ENCODE assay signal across 8 mouse cellular contexts in genomic region chr10:128194551-128195461, GRCm38 (mm10). TPM values are rescaled to one million over a fixed set of nuclear protein-coding genes. Genes with fewer than 3 reads are reported as not detected.
DNase-seq lines count a peak whose midpoint lies in the region; ATAC-seq lines count a peak whose summit lies in the region.

No protein-coding gene starts in this region.

- intact Hi-C loops in gastrocnemius, postnatal 36 days (cut with DNase I), result no loop called here

- peak overlapping the region; percentile 75 for H3K4me3 ChIP-seq in forebrain, embryonic 16.5 days (replicated peaks; ENCODE audit: low read length)
- peak overlapping the region; percentile 69 for H3K4me3 ChIP-seq in midbrain, embryonic 14.5 days (replicated peaks; ENCODE audit: low read depth, low read length)

- peak; percentile 90 for ATAC-seq in forebrain, embryonic 16.5 days
- peak; percentile 87 for ATAC-seq in midbrain, embryonic 14.5 days (ENCODE audit: low FRiP score, low TSS enrichment)

- H3K27ac ChIP-seq in forebrain, embryonic 16.5 days (ENCODE audit: low read length), result no peak overlapping the region
- H3K27ac ChIP-seq in midbrain, embryonic 14.5 days (replicated peaks; ENCODE audit: low read depth, low read length), result no peak overlapping the region

- DNase-seq in gastrocnemius, postnatal 4 days (ENCODE audit: low spot score in 2 of 2), result peak; percentile 47 to 64
- DNase-seq in gastrocnemius, postnatal 36 days, result no peak
- peak; percentile 60 for DNase-seq in 3134 (ENCODE audit: extremely low read depth, insufficient read length, low spot score)
- DNase-seq in c-Kit-positive CD71-positive TER-119-negative erythroid progenitor cells, embryonic 14.5 days (ENCODE audit: low read depth), result peak; percentile 44
- DNase-seq in layer of hippocampus, postnatal 10 days (ENCODE audit: low spot score in 2 of 2), result peak; percentile 51 to 66
- peak; percentile 74 for DNase-seq in midbrain, embryonic 14.5 days
- no peak for DNase-seq in c-Kit-positive CD71-positive TER-119-positive erythroid progenitor cells, embryonic 14.5 days (ENCODE audit: low spot score)

- H3K9ac ChIP-seq in forebrain, embryonic 16.5 days (replicated peaks; ENCODE audit: low read depth, low read length), result peak overlapping the region; percentile 73
- H3K9ac ChIP-seq in midbrain, embryonic 14.5 days (replicated peaks; ENCODE audit: low read length), result peak overlapping the region; percentile 74

- H3K4me1 ChIP-seq in forebrain, embryonic 16.5 days (replicated peaks; ENCODE audit: control insufficient read depth, insufficient read depth, low read length), result peaks cover 9% of the 10 kb centered on the region
- peaks cover 6% of the 10 kb centered on the region; the same call in 1 of the 2 replicates for H3K4me1 ChIP-seq in midbrain, embryonic 14.5 days (ENCODE audit: control insufficient read depth, insufficient read depth, low read length)

- no peaks in the 10 kb centered on the region for H3K36me3 ChIP-seq in forebrain, embryonic 16.5 days (ENCODE audit: control insufficient read depth, insufficient read depth)
- no peaks in the 10 kb centered on the region for H3K36me3 ChIP-seq in midbrain, embryonic 14.5 days (ENCODE audit: control insufficient read depth, insufficient read depth, low read length)

- under 1% methylated on average over 61 of the region's 79 CpGs for WGBS in forebrain, embryonic 16.5 days
- under 1% methylated on average over 79 of the region's 79 CpGs for WGBS in midbrain, embryonic 14.5 days

- H3K9me3 ChIP-seq in forebrain, embryonic 16.5 days (ENCODE audit: control insufficient read depth, low read length), result no peaks in the 10 kb centered on the region
- no peaks in the 10 kb centered on the region for H3K9me3 ChIP-seq in midbrain, embryonic 14.5 days (ENCODE audit: control insufficient read depth, low read length)

- peak overlapping the region; percentile 99 for H3K4me2 ChIP-seq in forebrain, embryonic 16.5 days (ENCODE audit: low read length)
- peak overlapping the region; percentile 98 for H3K4me2 ChIP-seq in midbrain, embryonic 14.5 days (ENCODE audit: low read length)

- peaks cover 19% of the 10 kb centered on the region for H3K27me3 ChIP-seq in forebrain, embryonic 16.5 days (replicated peaks; ENCODE audit: control insufficient read depth, insufficient read depth, low read length)
- peaks cover 22% of the 10 kb centered on the region for H3K27me3 ChIP-seq in midbrain, embryonic 14.5 days (ENCODE audit: control insufficient read depth, insufficient read depth, low read length)

RNA-seq across cellular contexts. Expression of gene Gls2, which starts 0.5 kb away (rescaled TPM):
- 1 to 10 TPM; 1.5 to 2.1 TPM for total RNA-seq in gastrocnemius, postnatal 4 days (2021)
- under 1 TPM; 0.35 to 0.59 TPM for total RNA-seq in gastrocnemius, postnatal 36 days (2021)
- polyA plus RNA-seq in forebrain, embryonic 16.5 days (2015; fragmentation: Nextera tagmentation; extraction: Ambion mirVana), result 0.68 and 1.1 TPM in 2 replicates
- total RNA-seq in layer of hippocampus, postnatal 10 days (2021), result 10 to 100 TPM; 12.2 to 17.1 TPM
- polyA plus RNA-seq in midbrain, embryonic 14.5 days (2014; fragmentation: Nextera tagmentation; extraction: Ambion mirVana), result 0.70 and 1.3 TPM in 2 replicates

RNA-seq across cellular contexts. Expression of gene Rbms2, which starts 14.7 kb away (rescaled TPM):
- total RNA-seq in gastrocnemius, postnatal 4 days (2021), result 10 to 100 TPM; 83.8 to 85.3 TPM
- 10 to 100 TPM; 53.4 to 58.1 TPM for total RNA-seq in gastrocnemius, postnatal 36 days (2021)
- polyA plus RNA-seq in forebrain, embryonic 16.5 days (2015; fragmentation: Nextera tagmentation; extraction: Ambion mirVana), result 8.5 and 9.5 TPM in 2 replicates
- total RNA-seq in layer of hippocampus, postnatal 10 days (2021), result 10 to 100 TPM; 11.3 to 16.1 TPM
- polyA plus RNA-seq in midbrain, embryonic 14.5 days (2014; fragmentation: Nextera tagmentation; extraction: Ambion mirVana), result 5.0 and 7.1 TPM in 2 replicates

RNA-seq across cellular contexts. Expression of gene Spryd4, which starts 16.8 kb away (rescaled TPM):
- total RNA-seq in gastrocnemius, postnatal 4 days (2021), result 10 to 100 TPM; 33.2 to 34.9 TPM
- total RNA-seq in gastrocnemius, postnatal 36 days (2021), result 10 to 100 TPM; 31.8 to 32.3 TPM
- 16.6 and 18.0 TPM in 2 replicates for polyA plus RNA-seq in forebrain, embryonic 16.5 days (2015; fragmentation: Nextera tagmentation; extraction: Ambion mirVana)
- 10 to 100 TPM; 11.5 to 12.8 TPM for total RNA-seq in layer of hippocampus, postnatal 10 days (2021)
- polyA plus RNA-seq in midbrain, embryonic 14.5 days (2014; fragmentation: Nextera tagmentation; extraction: Ambion mirVana), result 15.1 and 16.8 TPM in 2 replicates

RNA-seq across cellular contexts. Expression of gene Mip, which starts 30.8 kb away (rescaled TPM):
- not detected for total RNA-seq in gastrocnemius, postnatal 4 days (2021)
- not detected for total RNA-seq in gastrocnemius, postnatal 36 days (2021)
- polyA plus RNA-seq in forebrain, embryonic 16.5 days (2015; fragmentation: Nextera tagmentation; extraction: Ambion mirVana), result not detected in 2 replicates
- total RNA-seq in layer of hippocampus, postnatal 10 days (2021), result not detected
- polyA plus RNA-seq in midbrain, embryonic 14.5 days (2014; fragmentation: Nextera tagmentation; extraction: Ambion mirVana), result 0.12 and 0.17 TPM in 2 replicates

RNA-seq across cellular contexts. Expression of gene Timeless, which starts 37.1 kb away (rescaled TPM):
- 10 to 100 TPM; 12.7 to 14.7 TPM for total RNA-seq in gastrocnemius, postnatal 4 days (2021)
- total RNA-seq in gastrocnemius, postnatal 36 days (2021), result 1 to 10 TPM; 1.7 to 2.2 TPM
- 29.4 and 32.2 TPM in 2 replicates for polyA plus RNA-seq in forebrain, embryonic 16.5 days (2015; fragmentation: Nextera tagmentation; extraction: Ambion mirVana)
- total RNA-seq in layer of hippocampus, postnatal 10 days (2021), result 10 to 100 TPM in 1 of 2 experiments, 1 to 10 TPM in 1; 7.8 to 10.1 TPM
- polyA plus RNA-seq in midbrain, embryonic 14.5 days (2014; fragmentation: Nextera tagmentation; extraction: Ambion mirVana), result 13.5 and 19.5 TPM in 2 replicates

Comparison
In these comparisons a context has a peak if more than half of its experiments do, and no peak if none do; other contexts are left out.
1. DNase-seq: peak in gastrocnemius, postnatal 4 days (2 of 2), 3134 (single experiment), c-Kit-positive CD71-positive TER-119-negative erythroid progenitor cells, embryonic 14.5 days (single experiment), layer of hippocampus, postnatal 10 days (2 of 2) and midbrain, embryonic 14.5 days (single experiment); none in gastrocnemius, postnatal 36 days (0 of 2) and c-Kit-positive CD71-positive TER-119-positive erythroid progenitor cells, embryonic 14.5 days (single experiment).
2. RNA of gene Gls2, which starts 0.5 kb away (total RNA-seq): 12.2 to 17.1 TPM in layer of hippocampus, postnatal 10 days; 1.5 to 2.1 TPM in gastrocnemius, postnatal 4 days and 0.35 to 0.59 TPM in gastrocnemius, postnatal 36 days; every median in the first group is over 4 times any median in the second.